Mouse (Mus musculus) right cerebral cortex, postnatal 4 days (tissue): ENCODE measurements around the gene Rab44.

ENCODE experiments used
- DNase-seq: peaks from one replicate; pipeline ENCODE4 v3.0.0-alpha.2; 2022

The Rab44 gene

GRCm38 (mm10) chr17:29170431-29171000 lies 56.6 kb downstream of the Rab44 start:
- no peak for DNase-seq

GRCm38 (mm10) chr17:29171001-29171772 lies 57.2 kb downstream of the Rab44 start:
- DNase-seq = peak; percentile 83

- no peak for DNase-seq
Observed at GRCm38 (mm10) chr17:29172062-29172461, 58.1 kb downstream of the Rab44 start.

GRCm38 (mm10) chr17:29173165-29173564 lies 59.2 kb downstream of the Rab44 start:
- no peak for DNase-seq

GRCm38 (mm10) chr17:29175693-29176092 lies 61.7 kb downstream of the Rab44 start:
- no peak for DNase-seq

- DNase-seq = peak; percentile 94
Observed at GRCm38 (mm10) chr17:29176391-29177267, 62.7 kb downstream of the Rab44 start.

- no peak for DNase-seq
Observed at GRCm38 (mm10) chr17:29178503-29179059, 64.6 kb downstream of the Rab44 start.

- no peak for DNase-seq
Observed at GRCm38 (mm10) chr17:29179917-29180316, 66.0 kb downstream of the Rab44 start.

- no peak for DNase-seq
Observed at GRCm38 (mm10) chr17:29180406-29181127, 66.6 kb downstream of the Rab44 start.

GRCm38 (mm10) chr17:29181751-29182150 lies 67.8 kb downstream of the Rab44 start:
- no peak for DNase-seq

GRCm38 (mm10) chr17:29183162-29183561 lies 69.2 kb downstream of the Rab44 start:
- no peak for DNase-seq

GRCm38 (mm10) chr17:29185376-29186046 lies 71.6 kb downstream of the Rab44 start:
- DNase-seq = no peak

GRCm38 (mm10) chr17:29186989-29187859 lies 73.3 kb downstream of the Rab44 start:
- no peak for DNase-seq

GRCm38 (mm10) chr17:29188989-29189388 lies 75.0 kb downstream of the Rab44 start:
- no peak for DNase-seq

- DNase-seq = no peak
Observed at GRCm38 (mm10) chr17:29195579-29195978, 81.6 kb downstream of the Rab44 start.
